Mouse (Mus musculus) heart, embryonic 15.5 days (tissue): ENCODE measurements at regions not wholly inside any gene's neighbourhood (a gene's known extent, or its start where the extent isn't known, plus 50 kb on each side); places are given as distances from the start of the nearest gene placed in this dataset.

Experiments
- ATAC-seq: fragments of 200-750 bp; cut with Nextera tagmentation; replicated peaks from 2 replicates; pipeline ENCODE4 v1.8.0; 2017; ENCODE audit warnings: low read depth, moderate TSS enrichment; ENCODE audit not compliant: insufficient number of reproducible peaks, insufficient read depth, low FRiP score
- H3K27ac ChIP-seq: fragments of 300-500 bp; sonication (generic); 2 replicates; pipeline ENCODE4 v1.5.1; 2015; ENCODE audit warnings: mild to moderate bottlenecking, inconsistent platforms
- H3K27me3 ChIP-seq: fragments of 300-500 bp; sonication (generic); 2 replicates; pipeline ENCODE4 v1.6.1; 2015; ENCODE audit warnings: inconsistent platforms
- H3K36me3 ChIP-seq: fragments of 300-500 bp; sonication (generic); 2 replicates; pipeline ENCODE4 v1.6.1; 2015; ENCODE audit warnings: mild to moderate bottlenecking, inconsistent platforms
- H3K4me1 ChIP-seq: fragments of 300-500 bp; sonication (generic); replicated peaks from 2 replicates; pipeline ENCODE4 v1.6.1; 2015; ENCODE audit warnings: inconsistent platforms
- H3K4me2 ChIP-seq: fragments of 300-500 bp; sonication (generic); 2 replicates; pipeline ENCODE4 v1.6.1; 2015; ENCODE audit warnings: inconsistent platforms, mild to moderate bottlenecking, moderate library complexity
- H3K4me3 ChIP-seq: fragments of 300-500 bp; sonication (generic); 2 replicates; pipeline ENCODE4 v1.5.1; 2015; ENCODE audit warnings: mild to moderate bottlenecking, inconsistent platforms
- H3K9ac ChIP-seq: fragments of 300-500 bp; sonication (generic); 2 replicates; pipeline ENCODE4 v1.6.1; 2015; ENCODE audit warnings: mild to moderate bottlenecking, inconsistent platforms
- H3K9me3 ChIP-seq: fragments of 300-500 bp; sonication (generic); replicated peaks from 2 replicates; pipeline ENCODE4 v1.6.1; 2016; ENCODE audit warnings: inconsistent platforms
- WGBS: fragments of 180-500 bp; shearing (Covaris S2); methylation state at CpG from one replicate; pipeline ENCODE4 v1.1.7; 2015; ENCODE audit warnings: mixed read lengths; 5-methylcytosine and 5-hydroxymethylcytosine counted together

GRCm38 (mm10) chr1:90406663-90407062 is 196.1 kb upstream of the Cops8 start:
- WGBS = 84% methylated on average over 6 of the region's 6 CpGs
- no peak overlapping the region for H3K9ac ChIP-seq
- no peaks in the 10 kb centered on the region for H3K4me1 ChIP-seq
- H3K27me3 ChIP-seq = no peaks in the 10 kb centered on the region
- no peaks in the 10 kb centered on the region for H3K36me3 ChIP-seq
- no peak overlapping the region for H3K4me3 ChIP-seq
- no peak overlapping the region for H3K4me2 ChIP-seq
- no peaks in the 10 kb centered on the region for H3K9me3 ChIP-seq
- ATAC-seq = no peak
- no peak overlapping the region for H3K27ac ChIP-seq

GRCm38 (mm10) chr1:90408504-90409215 is 194.1 kb upstream of the Cops8 start:
- H3K4me1 ChIP-seq = peaks cover 4% of the 10 kb centered on the region; the same call in 1 of the 2 replicates
- ATAC-seq = no peak
- H3K9ac ChIP-seq = no peak overlapping the region
- no peak overlapping the region for H3K27ac ChIP-seq
- H3K36me3 ChIP-seq = no peaks in the 10 kb centered on the region
- no peak overlapping the region for H3K4me3 ChIP-seq
- no peaks in the 10 kb centered on the region for H3K27me3 ChIP-seq
- WGBS = 74% methylated on average over 16 of the region's 16 CpGs
- no peak overlapping the region for H3K4me2 ChIP-seq
- H3K9me3 ChIP-seq = no peaks in the 10 kb centered on the region

GRCm38 (mm10) chr1:90409236-90409635 is 193.5 kb upstream of the Cops8 start:
- Histone ChIP-seq H3K9ac (no peak overlapping the region), H3K27ac (no peak overlapping the region), H3K27me3 (no peaks in the 10 kb centered on the region), H3K4me2 (no peak overlapping the region), H3K4me3 (no peak overlapping the region), H3K4me1 (peaks cover 4% of the 10 kb centered on the region; the same call in 1 of the 2 replicates), H3K9me3 (no peaks in the 10 kb centered on the region), H3K36me3 (no peaks in the 10 kb centered on the region)
- no peak for ATAC-seq
- WGBS = 78% methylated on average over 3 of the region's 3 CpGs

GRCm38 (mm10) chr1:90412511-90413045 is 190.2 kb upstream of the Cops8 start:
- ATAC-seq = peak; percentile 73
- H3K9ac ChIP-seq = no peak overlapping the region
- no peak overlapping the region for H3K4me2 ChIP-seq
- H3K27ac ChIP-seq = no peak overlapping the region
- H3K4me1 ChIP-seq = peaks cover 10% of the 10 kb centered on the region
- no peaks in the 10 kb centered on the region for H3K36me3 ChIP-seq
- H3K4me3 ChIP-seq = no peak overlapping the region
- no peaks in the 10 kb centered on the region for H3K9me3 ChIP-seq
- 44% methylated on average over 9 of the region's 9 CpGs for WGBS
- no peaks in the 10 kb centered on the region for H3K27me3 ChIP-seq

GRCm38 (mm10) chr1:90414751-90415150 is 188.0 kb upstream of the Cops8 start:
- H3K27ac ChIP-seq = no peak overlapping the region
- no peak overlapping the region for H3K4me3 ChIP-seq
- no peaks in the 10 kb centered on the region for H3K36me3 ChIP-seq
- peaks cover 14% of the 10 kb centered on the region for H3K4me1 ChIP-seq
- ATAC-seq = no peak
- 76% methylated on average over 4 of the region's 4 CpGs for WGBS
- H3K9me3 ChIP-seq = no peaks in the 10 kb centered on the region
- no peaks in the 10 kb centered on the region for H3K27me3 ChIP-seq
- no peak overlapping the region for H3K9ac ChIP-seq
- H3K4me2 ChIP-seq = no peak overlapping the region

GRCm38 (mm10) chr1:90424066-90424821 is 178.5 kb upstream of the Cops8 start:
- no peaks in the 10 kb centered on the region for H3K27me3 ChIP-seq
- no peak for ATAC-seq
- H3K9me3 ChIP-seq = no peaks in the 10 kb centered on the region
- no peak overlapping the region for H3K9ac ChIP-seq
- H3K4me2 ChIP-seq = no peak overlapping the region
- no peaks in the 10 kb centered on the region for H3K36me3 ChIP-seq
- WGBS = 37% methylated on average over 13 of the region's 13 CpGs
- H3K4me1 ChIP-seq = peaks cover 10% of the 10 kb centered on the region
- H3K4me3 ChIP-seq = no peak overlapping the region
- no peak overlapping the region for H3K27ac ChIP-seq

GRCm38 (mm10) chr1:90428334-90428733 is 174.4 kb upstream of the Cops8 start:
- Histone ChIP-seq H3K36me3 (no peaks in the 10 kb centered on the region), H3K4me1 (peaks cover 10% of the 10 kb centered on the region), H3K27ac (no peak overlapping the region), H3K27me3 (no peaks in the 10 kb centered on the region), H3K4me2 (no peak overlapping the region), H3K9me3 (no peaks in the 10 kb centered on the region), H3K4me3 (no peak overlapping the region), H3K9ac (no peak overlapping the region)
- no peak for ATAC-seq
- WGBS = 94% methylated on average over 6 of the region's 6 CpGs

- ATAC-seq = no peak
- Histone ChIP-seq H3K36me3 (no peaks in the 10 kb centered on the region), H3K4me1 (peaks cover 10% of the 10 kb centered on the region), H3K27me3 (no peaks in the 10 kb centered on the region), H3K27ac (no peak overlapping the region), H3K4me3 (no peak overlapping the region), H3K4me2 (no peak overlapping the region), H3K9me3 (no peaks in the 10 kb centered on the region), H3K9ac (no peak overlapping the region)
- WGBS = 75% methylated on average over 7 of the region's 7 CpGs
Measured at GRCm38 (mm10) chr1:90428774-90429173, 174.0 kb upstream of the Cops8 start.

- no peak overlapping the region for H3K27ac ChIP-seq
Measured at GRCm38 (mm10) chr1:90430480-90430879, 172.3 kb upstream of the Cops8 start.

GRCm38 (mm10) chr1:90431783-90432182 is 171.0 kb upstream of the Cops8 start:
- Histone ChIP-seq H3K27ac (no peak overlapping the region), H3K9me3 (no peaks in the 10 kb centered on the region), H3K9ac (no peak overlapping the region), H3K4me1 (no peaks in the 10 kb centered on the region), H3K4me3 (no peak overlapping the region), H3K36me3 (no peaks in the 10 kb centered on the region), H3K4me2 (no peak overlapping the region), H3K27me3 (no peaks in the 10 kb centered on the region)
- no peak for ATAC-seq
- WGBS = 66% methylated on average over 6 of the region's 6 CpGs

More at GRCm38 (mm10) chr1:90430480-90430879, 172.3 kb upstream of the Cops8 start:
- Histone ChIP-seq H3K36me3 (no peaks in the 10 kb centered on the region), H3K27me3 (no peaks in the 10 kb centered on the region), H3K4me2 (no peak overlapping the region), H3K9me3 (no peaks in the 10 kb centered on the region), H3K9ac (no peak overlapping the region), H3K4me3 (no peak overlapping the region), H3K4me1 (no peaks in the 10 kb centered on the region)
- ATAC-seq = no peak
- WGBS = 83% methylated on average over 9 of the region's 9 CpGs

- H3K4me1 ChIP-seq = no peaks in the 10 kb centered on the region
- ATAC-seq = no peak
- no peaks in the 10 kb centered on the region for H3K27me3 ChIP-seq
- H3K9ac ChIP-seq = no peak overlapping the region
- no peaks in the 10 kb centered on the region for H3K36me3 ChIP-seq
- no peak overlapping the region for H3K27ac ChIP-seq
- H3K4me3 ChIP-seq = no peak overlapping the region
- no peak overlapping the region for H3K4me2 ChIP-seq
- no peaks in the 10 kb centered on the region for H3K9me3 ChIP-seq
- WGBS = 60% methylated on average over 5 of the region's 5 CpGs
Measured at GRCm38 (mm10) chr1:90433911-90434310, 168.9 kb upstream of the Cops8 start.
